Mouse (Mus musculus): ENCODE measurements at regions not wholly inside any gene's neighbourhood (a gene's known extent, or its start where the extent isn't known, plus 50 kb on each side); places are given as distances from the start of the nearest gene placed in this dataset.

- DNase-seq (ENCODE audit: extremely low spot score in 1 of 2, low spot score in 1 of 2): no peak
These were observed 152.3 kb downstream of the Dkk2 start for GRCm38 (mm10) chr3:132237344-132237743.

- DNase-seq (ENCODE audit: extremely low spot score in 1 of 2, low spot score in 1 of 2): no peak
These were observed 172.7 kb downstream of the Dkk2 start for GRCm38 (mm10) chr3:132257834-132258233.

- no peak for DNase-seq (ENCODE audit: extremely low spot score in 1 of 2, low spot score in 1 of 2)
These were observed 184.5 kb downstream of the Dkk2 start for GRCm38 (mm10) chr3:132269641-132270040.

GRCm38 (mm10) chr3:132274786-132275185 is 189.7 kb downstream of the Dkk2 start:
- no peak for DNase-seq (ENCODE audit: extremely low spot score in 1 of 2, low spot score in 1 of 2)

GRCm38 (mm10) chr3:132277771-132278170 is 192.7 kb downstream of the Dkk2 start:
- no peak for DNase-seq (ENCODE audit: extremely low spot score in 1 of 2, low spot score in 1 of 2)

GRCm38 (mm10) chr3:132287714-132288113 is 202.6 kb downstream of the Dkk2 start:
- no peak for DNase-seq (ENCODE audit: extremely low spot score in 1 of 2, low spot score in 1 of 2)

GRCm38 (mm10) chr3:132326961-132327360 is 241.9 kb downstream of the Dkk2 start:
- no peak for DNase-seq (ENCODE audit: extremely low spot score in 1 of 2, low spot score in 1 of 2)

- DNase-seq (ENCODE audit: extremely low spot score in 1 of 2, low spot score in 1 of 2): no peak
These were observed 258.5 kb downstream of the Dkk2 start for GRCm38 (mm10) chr3:132343625-132344024.

- no peak for DNase-seq (ENCODE audit: extremely low spot score in 1 of 2, low spot score in 1 of 2)
These were observed 260.8 kb downstream of the Dkk2 start for GRCm38 (mm10) chr3:132345856-132346255.

- no peak for DNase-seq (ENCODE audit: extremely low spot score in 1 of 2, low spot score in 1 of 2)
These were observed 264.5 kb downstream of the Dkk2 start for GRCm38 (mm10) chr3:132349602-132350001.

GRCm38 (mm10) chr3:132353204-132353603 is 268.1 kb downstream of the Dkk2 start:
- DNase-seq (ENCODE audit: extremely low spot score in 1 of 2, low spot score in 1 of 2): no peak

GRCm38 (mm10) chr3:132359596-132359995 is 270.0 kb upstream of the Gimd1 start:
- DNase-seq (ENCODE audit: extremely low spot score in 1 of 2, low spot score in 1 of 2): no peak

- no peak for DNase-seq (ENCODE audit: extremely low spot score in 1 of 2, low spot score in 1 of 2)
These were observed 254.0 kb upstream of the Gimd1 start for GRCm38 (mm10) chr3:132375579-132375978.

GRCm38 (mm10) chr3:132417742-132418141 is 211.9 kb upstream of the Gimd1 start:
- no peak for DNase-seq (ENCODE audit: extremely low spot score in 1 of 2, low spot score in 1 of 2)

GRCm38 (mm10) chr3:132425819-132426671 is 203.6 kb upstream of the Gimd1 start:
- no peak for DNase-seq (ENCODE audit: extremely low spot score in 1 of 2, low spot score in 1 of 2)

GRCm38 (mm10) chr3:132427244-132427643 is 202.4 kb upstream of the Gimd1 start:
- DNase-seq (ENCODE audit: extremely low spot score in 1 of 2, low spot score in 1 of 2): no peak

GRCm38 (mm10) chr3:132428148-132428547 is 201.5 kb upstream of the Gimd1 start:
- no peak for DNase-seq (ENCODE audit: extremely low spot score in 1 of 2, low spot score in 1 of 2)

GRCm38 (mm10) chr3:132431805-132432204 is 197.8 kb upstream of the Gimd1 start:
- no peak for DNase-seq (ENCODE audit: extremely low spot score in 1 of 2, low spot score in 1 of 2)

GRCm38 (mm10) chr3:132441226-132441625 is 188.4 kb upstream of the Gimd1 start:
- no peak for DNase-seq (ENCODE audit: extremely low spot score in 1 of 2, low spot score in 1 of 2)

- no peak for DNase-seq (ENCODE audit: extremely low spot score in 1 of 2, low spot score in 1 of 2)
These were observed 175.7 kb upstream of the Gimd1 start for GRCm38 (mm10) chr3:132453927-132454326.

- DNase-seq (ENCODE audit: extremely low spot score in 1 of 2, low spot score in 1 of 2): no peak
These were observed 167.2 kb upstream of the Gimd1 start for GRCm38 (mm10) chr3:132462348-132462959.

- no peak for DNase-seq (ENCODE audit: extremely low spot score in 1 of 2, low spot score in 1 of 2)
These were observed 158.6 kb upstream of the Gimd1 start for GRCm38 (mm10) chr3:132471070-132471469.
